Mouse (Mus musculus): ENCODE data around the gene Exosc5. TPM values are rescaled to one million over a fixed set of nuclear protein-coding genes. Genes with fewer than 3 reads are reported as not detected.

The Exosc5 gene
- total RNA-seq (2021) = 10 to 100 TPM; 50.6 to 53.0 TPM
- long read RNA-seq, experiment 1, transcript Exosc5-201 (6 exons, 1,020 nt) = major isoform, 47 of 58 reads
- long read RNA-seq, experiment 1, partial matches to known transcripts = 3 of 58 reads
- long read RNA-seq, experiment 1, other reads (novel, unspliced or antisense) = 8 of 58 reads
- long read RNA-seq, experiment 2, transcript Exosc5-201 (6 exons, 1,020 nt) = major isoform, 38 of 44 reads
- long read RNA-seq, experiment 2, partial matches to known transcripts = 1 of 44 reads
- long read RNA-seq, experiment 2, other reads (novel, unspliced or antisense) = 4 of 44 reads

DNA sequence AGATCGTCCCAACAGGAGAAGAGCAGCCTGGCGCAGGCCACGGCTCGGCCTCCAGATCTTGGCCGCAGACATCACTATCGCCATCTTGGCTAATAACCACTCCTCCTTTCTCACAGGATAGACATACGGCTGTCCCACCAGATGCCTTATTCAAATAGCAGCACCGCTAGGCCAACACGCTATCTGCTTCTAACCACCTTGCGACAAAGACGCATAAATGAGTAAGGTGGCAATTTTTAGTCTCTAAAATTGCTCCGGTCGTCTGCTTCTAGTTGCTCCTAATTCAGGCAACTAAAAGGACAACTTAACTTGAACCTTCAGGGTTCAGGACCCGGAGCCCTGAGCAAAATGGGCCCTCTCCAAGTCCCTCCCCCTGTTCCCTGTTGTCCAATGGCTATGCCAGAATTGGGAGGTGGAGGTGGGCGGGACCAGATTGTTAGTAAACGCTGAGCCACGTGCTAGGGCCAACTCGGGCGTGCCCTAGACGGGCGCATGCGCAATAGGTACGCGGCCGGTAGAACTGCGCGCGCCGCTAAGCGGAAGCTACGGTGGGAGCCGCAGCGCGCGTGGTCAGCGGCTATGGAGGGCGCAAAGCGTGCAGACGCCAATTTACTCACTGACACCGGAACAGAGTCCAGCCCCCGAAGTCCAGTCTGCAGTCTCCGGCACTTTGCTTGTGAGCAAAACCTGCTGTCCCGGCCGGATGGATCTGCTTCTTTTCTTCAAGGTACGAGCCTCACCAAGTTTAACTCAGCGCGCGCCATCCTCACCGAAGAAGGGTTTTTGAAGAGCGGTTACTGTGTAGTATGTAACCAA, at the start of gene Exosc5, which contains the start of gene Bckdha:
Gene Exosc5, plus strand, starts transcription at position 508 of the 816 bp plus-strand sequence.
Gene Bckdha, minus strand, starts transcription at position 325 of the 816 bp plus-strand sequence.
- peak; percentile 84 to 96 for DNase-seq (ENCODE audit: low spot score in 2 of 2)

DNA sequence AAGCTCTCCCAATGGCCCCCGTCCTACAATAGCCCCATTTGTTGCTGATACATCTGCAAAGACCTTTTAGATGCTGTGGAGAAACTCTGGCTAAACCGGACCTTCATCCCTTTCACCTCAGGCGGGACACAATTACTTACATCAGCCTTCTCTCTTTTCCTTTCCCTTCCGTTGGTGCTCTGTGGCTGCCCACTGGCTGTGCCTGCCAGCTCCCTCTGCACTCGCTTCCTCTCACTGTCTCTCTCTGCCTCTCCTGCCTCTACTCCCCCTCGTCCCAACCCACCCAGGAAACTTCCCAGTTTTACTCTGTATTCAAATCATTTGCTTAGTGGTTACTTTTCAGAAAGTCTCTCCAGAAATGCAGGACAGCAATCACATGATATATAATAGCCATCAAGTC, 48.9 kb upstream of the Exosc5 start:
- DNase-seq (ENCODE audit: low spot score in 2 of 2) = no peak

DNA sequence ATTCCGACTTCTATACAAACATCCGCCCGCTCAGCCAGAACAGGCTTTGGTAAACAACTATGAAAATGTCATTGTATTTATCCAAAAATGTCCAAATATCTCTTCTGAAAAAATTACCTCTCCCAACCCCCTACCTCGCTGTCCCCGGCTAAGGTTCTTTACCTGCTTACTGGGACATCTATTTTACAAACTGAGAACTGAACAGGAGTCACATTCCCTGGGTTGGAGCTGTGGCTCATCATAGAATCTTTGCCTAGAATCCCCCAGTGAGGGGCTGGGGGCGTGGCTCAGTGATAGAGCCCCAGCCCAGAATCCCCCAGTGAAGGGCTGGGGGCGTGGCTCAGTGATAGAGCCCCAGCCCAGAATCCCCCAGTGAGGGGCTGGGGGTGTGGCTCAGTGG, 47.5 kb upstream of the Exosc5 start:
- no peak for DNase-seq (ENCODE audit: low spot score in 2 of 2)

DNA sequence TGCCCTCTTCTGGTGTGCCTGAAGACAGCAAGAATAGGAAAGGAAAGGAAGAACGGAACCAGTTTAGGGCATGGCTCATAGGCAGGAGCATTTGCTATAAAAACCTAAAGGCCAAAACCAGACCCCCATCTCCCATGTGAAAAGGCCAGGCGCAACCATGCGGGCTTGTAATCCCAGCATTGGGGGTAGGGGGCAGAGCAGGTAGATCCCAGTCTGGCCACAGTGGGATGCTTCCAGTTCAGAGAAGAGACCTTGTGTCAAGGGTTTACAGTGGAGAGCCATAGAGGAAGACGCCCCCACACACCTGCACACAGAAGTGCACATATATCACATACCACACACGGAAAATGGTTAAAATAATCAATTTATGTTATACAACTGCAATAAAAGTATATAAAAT, 44.9 kb upstream of the Exosc5 start:
- DNase-seq (ENCODE audit: low spot score in 2 of 2) = no peak

DNA sequence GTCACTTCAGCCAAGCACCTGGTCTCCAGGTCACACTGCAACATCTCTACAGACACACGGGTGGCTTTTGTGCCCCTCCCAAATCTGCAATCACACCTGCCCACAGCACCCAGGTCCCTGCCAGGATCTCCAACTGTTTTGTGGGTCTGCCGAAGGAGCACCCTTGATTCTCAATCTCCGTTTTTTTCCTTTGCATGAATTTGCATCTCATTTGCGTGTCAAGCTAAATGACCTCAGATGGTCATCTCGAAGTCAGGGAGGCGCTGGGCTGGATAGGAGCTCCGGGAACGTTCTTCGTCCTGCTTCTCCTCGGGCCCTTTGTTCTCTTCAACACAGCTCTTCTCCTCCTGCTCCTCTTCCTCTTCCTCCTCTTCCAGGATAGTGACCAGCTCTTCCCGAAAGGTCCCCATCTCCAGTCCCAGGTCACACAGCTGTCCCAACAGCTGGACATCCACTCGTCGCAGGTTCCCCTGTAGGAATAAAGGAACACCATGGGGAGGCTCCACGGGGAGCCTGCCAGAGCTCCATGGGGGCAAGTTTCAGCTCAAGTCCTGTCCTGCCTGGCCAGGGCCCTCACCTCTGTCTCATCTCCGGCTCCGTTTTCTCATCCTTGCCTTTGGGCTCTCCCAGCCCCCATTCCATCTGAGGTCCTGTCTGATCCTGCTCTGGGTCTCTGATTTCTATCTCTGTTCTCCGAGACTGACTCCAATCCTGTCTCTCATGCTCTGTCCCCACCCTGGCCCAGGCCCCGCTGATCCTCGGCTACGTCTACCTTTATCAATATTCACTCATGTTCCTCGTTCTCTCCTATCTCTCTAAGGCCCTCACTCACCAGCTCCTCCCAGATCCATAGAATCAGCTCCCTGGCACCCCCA, 43.9 kb upstream of the Exosc5 start:
- no peak for DNase-seq (ENCODE audit: low spot score in 2 of 2)

DNA sequence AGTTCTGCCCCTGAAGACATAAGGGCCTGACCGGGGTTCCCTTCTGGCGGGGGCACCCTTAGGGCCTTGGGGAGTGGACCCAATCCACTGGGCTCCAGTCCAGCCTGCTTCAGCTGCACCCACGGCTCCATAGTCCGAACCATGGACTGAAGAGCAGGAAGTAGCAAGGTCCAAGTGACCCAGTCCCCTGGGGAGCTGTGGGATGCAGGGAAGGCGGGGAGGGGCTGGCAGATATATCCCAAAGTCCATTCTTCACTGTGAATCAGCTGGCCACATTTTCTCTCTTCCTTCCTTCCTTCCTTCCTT, 43.3 kb upstream of the Exosc5 start, which contains the start of gene Erich4:
Gene Erich4, minus strand, starts transcription at position 187 of the 306 bp plus-strand sequence.
- no peak for DNase-seq (ENCODE audit: low spot score in 2 of 2)

DNA sequence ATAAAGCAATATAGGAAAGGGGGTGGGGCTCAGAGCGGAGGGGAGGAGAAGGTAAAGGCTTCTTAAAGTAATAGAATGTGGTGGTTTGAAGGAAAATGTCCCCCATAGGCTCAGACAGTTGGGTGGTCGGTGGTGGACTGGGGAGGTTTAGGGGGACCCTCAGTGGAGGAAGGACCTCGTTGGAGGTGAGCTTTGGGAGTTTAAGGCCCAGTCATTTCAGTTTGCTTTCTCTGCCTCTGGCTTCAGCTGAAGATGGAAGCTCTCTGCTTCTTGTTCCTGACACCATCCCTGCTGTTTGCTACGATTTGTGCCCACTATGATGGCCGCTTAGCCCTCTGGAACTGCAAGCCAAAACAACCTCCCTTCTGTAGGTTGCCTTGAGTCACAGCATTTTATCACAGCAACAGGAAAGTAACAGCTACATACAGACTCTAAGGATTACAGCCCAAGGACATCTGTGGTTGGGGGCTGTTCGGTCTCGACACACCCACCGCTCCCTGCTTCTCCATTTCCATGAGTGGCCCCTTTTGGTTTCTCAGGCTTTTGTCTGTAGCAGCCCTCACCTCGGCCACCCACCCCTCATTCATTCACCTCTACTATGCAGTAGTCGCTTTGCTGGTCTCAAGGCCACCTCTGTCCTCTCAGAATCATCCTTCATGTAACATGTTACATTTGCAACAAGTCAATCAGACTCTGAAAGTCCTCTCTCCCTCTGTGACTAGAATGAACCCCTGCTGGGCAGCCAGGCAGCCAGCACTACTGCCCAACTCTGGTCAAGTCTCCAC, 41.4 kb upstream of the Exosc5 start:
- DNase-seq (ENCODE audit: low spot score in 2 of 2) = no peak

DNA sequence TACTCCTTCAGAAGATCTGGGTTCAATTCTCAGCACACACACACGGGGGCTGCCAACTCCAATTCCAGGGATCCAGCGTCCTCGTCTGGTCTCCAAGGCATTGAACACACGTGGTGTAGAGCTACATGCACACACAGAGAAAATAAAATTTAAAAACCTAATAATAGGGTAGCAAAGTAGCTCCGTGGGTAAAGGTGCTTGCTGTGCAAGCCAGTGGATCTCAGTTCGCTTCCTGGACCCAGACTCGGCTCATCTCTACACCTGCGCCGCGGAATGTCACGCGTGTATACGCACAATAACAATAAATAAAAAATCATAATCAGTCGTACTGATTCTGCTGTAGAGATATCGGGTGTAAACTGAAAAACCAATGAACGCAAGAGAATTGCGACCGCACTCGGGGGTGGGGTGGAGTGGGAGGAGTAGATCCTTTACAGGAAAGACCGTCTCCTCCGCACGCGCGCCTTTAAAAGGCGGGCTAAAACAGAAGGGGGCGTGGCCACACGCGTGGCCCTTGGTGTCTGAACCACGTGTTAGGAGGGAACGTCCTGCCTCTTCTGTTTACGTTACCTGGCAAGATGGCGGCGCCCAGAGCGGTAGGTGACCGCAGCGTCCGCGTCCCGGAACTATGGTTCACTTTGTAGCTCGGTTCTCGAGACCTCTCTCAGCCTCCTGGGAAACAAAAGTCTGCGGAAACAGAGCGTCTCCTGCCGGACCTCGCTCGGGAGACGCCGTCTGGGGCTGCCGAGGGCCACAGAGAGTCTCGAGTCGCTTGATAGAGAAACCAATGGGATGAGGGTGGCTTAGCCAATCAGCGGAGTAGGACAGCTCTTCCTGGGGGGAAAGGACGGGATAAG, 39.9 kb upstream of the Exosc5 start, which contains the start of gene Dmac2:
Gene Dmac2, plus strand, starts transcription at position 550 of the 857 bp plus-strand sequence.
- peak; percentile 76 to 86 for DNase-seq (ENCODE audit: low spot score in 2 of 2)

DNA sequence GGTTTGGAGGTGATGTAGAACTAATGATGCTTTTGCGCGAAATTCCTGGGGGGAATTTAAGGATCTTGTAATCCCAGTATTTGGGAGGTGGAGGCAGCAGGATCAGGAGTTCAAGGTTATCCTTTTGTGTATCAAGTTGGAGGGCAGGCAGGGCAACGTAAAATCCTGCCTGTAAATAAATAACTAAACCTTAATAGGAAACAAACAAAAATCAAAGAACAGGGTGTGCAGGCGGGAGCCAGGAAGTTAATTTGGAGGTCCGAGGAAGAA, 39.3 kb upstream of the Exosc5 start:
- no peak for DNase-seq (ENCODE audit: low spot score in 2 of 2)

DNA sequence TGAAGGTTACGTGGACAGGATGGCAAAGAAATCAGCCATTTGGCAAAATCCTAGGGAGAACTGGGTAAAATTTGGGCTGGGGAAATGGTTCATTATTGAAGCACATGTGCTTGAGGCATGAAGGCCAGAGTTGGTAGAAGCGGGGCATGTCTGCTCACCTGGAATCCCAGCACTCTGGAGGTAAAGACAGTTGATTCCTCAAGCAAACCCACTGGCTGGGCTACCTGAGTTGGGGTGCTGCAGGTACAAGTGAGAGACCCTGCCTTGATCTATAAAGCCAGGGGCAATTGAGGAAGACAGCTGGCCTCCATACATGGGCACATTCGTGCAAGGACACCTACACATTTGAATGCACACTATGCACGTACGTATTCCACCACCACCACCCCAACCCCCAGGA, 38.9 kb upstream of the Exosc5 start:
- DNase-seq (ENCODE audit: low spot score in 2 of 2) = peak in 1 of 2 experiments; percentile 1

DNA sequence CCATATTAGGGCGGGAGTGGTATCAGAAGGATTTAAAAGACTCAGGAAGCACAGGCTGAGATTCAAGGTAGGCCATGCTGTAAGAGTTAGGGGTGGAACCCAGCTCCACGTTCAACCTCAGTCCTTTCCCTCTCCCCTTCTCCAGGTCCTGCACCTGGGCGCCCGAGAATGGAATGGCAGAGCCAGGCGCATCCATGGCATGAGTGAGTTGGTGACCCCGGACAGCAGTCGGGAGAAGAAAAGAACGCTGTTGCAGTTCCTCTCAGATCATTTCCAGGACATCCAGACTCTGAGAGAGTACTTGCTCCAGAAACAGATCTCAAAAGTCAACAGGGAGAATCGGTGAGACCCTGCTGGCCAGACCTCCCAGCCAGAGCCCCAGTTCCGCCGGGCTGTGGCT, 38.2 kb upstream of the Exosc5 start:
- DNase-seq (ENCODE audit: low spot score in 2 of 2) = no peak

DNA sequence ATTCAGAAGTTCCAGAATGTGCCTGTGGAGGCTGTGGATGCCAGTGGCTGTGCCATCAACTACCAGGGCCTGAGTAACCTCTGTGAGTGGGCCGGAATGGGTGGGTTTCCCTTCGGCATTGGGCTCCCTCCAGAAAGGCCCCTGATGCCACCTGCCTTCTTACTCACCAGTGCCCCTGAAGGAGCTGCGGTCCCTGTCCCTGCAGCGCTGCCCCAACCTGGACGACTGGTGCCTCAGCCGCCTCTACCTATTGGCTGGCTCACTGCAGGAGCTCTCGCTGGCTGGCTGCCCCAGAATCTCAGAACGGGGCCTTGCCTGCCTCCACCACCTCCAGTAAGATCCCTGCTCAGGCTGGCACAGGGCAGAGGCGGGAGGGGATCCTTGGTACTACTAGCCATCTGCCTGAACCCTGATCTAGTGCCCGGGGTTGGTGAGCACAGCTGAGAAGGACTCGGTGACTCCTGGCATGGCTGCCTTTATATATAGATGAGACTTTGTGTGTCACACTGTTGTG, 35.0 kb upstream of the Exosc5 start:
- no peak for DNase-seq (ENCODE audit: low spot score in 2 of 2)

DNA sequence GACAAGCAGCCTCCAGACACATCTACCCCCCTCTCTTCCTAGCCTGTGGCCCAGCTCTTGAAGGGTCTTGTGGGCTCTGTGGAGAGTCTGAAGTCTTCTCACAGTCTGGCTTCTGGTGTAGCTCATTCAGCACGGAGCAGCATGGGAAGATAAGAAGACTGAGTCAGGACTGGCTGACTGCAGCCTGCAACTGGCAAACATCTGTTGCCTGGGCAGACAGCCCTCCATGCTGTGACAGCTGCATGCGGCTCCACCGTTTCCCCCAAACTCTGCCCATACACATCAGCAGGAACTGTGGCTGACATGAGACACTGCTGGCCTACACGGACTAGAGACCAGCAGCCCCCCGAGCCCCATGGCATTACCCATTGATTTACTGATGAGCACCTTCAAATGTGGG, 34.1 kb upstream of the Exosc5 start:
- DNase-seq (ENCODE audit: low spot score in 2 of 2) = no peak

DNA sequence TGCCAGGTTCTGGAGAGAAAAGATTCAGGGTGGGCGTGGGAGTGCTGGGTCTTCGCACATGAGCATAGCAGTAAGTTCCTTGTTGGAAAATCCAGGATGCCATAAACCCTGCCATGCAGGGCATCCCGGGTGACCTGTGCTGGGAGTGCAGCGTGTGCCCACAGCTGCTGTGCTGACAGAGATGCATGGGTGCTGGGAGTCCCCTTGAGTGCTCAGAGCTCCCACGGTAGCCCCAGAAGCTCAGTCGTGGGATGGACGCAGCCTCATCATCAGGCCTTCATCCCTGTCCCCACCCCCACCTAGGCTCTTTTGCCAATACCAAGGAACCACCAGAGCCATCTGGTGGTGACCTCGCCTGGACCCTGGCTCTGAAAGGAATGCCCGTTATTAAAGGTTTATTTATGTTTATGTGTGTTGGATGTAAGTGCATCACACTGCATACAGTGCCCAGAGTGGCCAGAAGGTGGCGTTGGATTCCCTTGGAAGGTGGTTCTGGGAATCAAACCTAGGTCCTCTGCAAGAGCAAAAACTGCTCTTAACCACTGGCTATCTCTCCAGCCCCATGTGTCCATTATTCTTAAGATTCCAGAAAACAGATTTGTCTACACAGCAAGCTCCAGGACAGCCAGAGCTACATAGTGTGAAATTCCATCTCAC, 33.2 kb upstream of the Exosc5 start:
- DNase-seq (ENCODE audit: low spot score in 2 of 2) = no peak

DNA sequence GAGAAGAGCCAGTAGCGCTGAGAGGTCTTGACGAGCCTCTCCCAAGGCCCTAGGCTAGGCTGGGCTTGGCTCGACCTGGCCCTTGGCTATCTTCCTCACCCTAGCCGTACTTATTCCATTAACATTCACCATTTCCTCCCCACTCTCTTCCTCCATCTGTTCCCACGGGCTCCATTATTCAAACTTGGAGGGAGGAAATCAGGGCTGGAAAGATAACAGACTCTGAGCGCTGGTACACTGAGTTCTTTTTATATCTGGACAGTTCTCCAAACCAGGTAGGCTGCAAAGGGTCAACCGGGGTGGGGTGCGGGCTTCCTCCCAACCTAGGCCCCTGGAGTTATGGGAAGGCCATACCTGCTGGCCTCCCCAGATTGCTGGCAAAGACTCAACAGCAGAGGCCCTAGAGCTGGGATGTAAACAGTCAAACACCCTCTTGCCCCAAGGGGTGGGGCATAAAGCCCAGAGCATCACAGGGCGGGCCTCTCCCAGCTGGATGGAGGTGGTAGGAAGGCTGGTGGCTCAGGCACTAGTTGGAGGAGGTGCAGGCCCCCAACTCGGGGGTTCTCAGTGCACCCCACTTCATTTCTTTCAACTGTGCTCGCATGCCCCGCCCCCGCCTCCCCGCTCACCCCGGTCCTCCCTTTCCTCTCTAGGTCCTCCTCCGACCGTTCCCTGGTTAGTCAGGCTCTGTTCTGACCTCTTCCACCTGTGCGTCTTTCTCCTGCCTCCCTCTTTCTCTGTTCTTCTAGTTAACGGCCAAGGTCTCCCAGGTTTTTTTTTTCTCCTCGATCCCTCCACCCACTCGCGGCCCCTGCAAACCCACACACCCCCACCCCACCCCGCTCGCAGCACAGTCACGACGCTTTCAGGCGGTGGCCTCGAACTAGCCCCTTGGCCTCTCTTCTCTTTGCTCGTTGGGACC, 32.2 kb upstream of the Exosc5 start, which contains the start of gene B3gnt8:
Gene B3gnt8, plus strand, starts transcription at position 146 of the 922 bp plus-strand sequence.
- no peak for DNase-seq (ENCODE audit: low spot score in 2 of 2)

DNA sequence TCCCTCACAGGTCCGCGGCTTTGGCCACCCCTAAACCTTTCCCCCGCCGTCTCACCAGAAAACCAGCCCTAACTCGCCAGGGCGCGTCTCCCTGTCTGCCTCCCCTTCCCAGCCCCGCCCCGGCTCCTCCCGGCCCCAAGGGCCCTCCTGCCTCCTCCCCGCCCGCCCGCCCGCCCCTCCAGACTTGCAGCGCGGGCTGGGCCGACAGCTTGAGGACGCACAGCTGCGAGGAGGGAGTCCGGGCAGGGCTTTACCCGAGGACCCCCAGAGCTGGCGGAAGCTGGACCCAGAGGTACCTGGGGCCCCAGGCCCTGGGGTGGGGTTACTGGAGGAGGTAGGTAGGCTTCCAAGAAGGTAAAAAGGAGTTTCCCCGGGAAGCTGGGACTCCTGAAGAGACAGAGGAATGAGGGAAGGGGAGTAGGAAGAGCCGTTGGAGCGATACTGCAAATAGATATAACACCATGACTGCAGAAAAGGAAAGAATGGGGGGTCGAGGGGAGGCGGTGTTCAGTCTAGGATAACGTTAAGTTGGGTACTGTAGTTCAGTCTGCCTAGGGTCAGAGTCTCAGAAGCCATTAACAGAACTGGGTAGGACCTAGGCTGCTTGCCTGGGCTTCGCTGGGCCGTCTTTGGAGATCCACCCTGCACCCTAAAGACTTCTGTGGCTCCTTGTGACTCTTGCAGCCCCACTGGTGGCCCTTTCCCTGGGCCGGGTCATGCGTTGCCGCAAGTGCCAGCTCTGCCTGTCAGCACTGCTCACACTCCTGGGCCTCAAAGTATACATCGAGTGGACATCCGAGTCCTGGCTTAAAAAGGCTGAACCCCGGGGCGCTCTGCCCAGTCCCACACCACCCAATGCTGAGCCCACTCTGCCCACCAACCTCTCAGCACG, 31.3 kb upstream of the Exosc5 start:
- DNase-seq (ENCODE audit: low spot score in 2 of 2) = peak; percentile 40 to 46

DNA sequence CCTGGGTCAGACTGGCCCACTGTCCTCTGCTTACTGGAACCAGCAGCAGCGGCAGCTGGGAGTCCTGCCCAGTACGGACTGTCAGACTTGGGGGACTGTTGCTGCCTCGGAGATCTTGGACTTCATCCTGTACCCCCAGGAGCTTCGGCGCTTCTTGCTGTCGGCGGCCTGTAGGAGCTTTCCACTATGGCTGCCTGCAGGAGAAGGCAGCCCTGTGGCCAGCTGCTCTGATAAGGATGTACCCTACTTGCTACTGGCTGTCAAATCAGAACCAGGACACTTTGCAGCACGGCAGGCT, 30.7 kb upstream of the Exosc5 start:
- no peak for DNase-seq (ENCODE audit: low spot score in 2 of 2)
